Mouse (Mus musculus): ENCODE data around the gene Sh2d4b.

Sh2d4b gene

DNA sequence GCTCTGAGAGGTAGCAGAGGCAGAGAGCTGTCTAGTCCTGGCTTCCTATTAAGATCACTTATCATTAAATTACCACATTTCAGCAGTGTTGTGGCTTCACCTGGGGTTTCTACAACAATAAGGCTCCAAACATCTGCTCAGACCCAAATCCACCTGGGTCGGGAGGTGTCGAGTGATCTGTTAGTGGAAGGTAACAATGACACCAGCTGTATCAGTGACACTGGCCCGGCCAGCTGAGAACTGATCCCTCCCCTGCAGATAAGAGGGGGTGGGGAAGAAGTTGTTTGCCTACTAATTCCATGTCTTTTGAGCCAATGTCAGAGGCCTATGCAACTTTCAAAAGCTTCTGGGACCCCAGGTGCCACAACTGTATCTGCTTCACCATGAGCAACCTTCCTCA, at the start of gene Sh2d4b:
TSS of gene Sh2d4b (minus strand) at position 71 of the 400 bp plus-strand sequence.
- DNase-seq = no peak

DNA sequence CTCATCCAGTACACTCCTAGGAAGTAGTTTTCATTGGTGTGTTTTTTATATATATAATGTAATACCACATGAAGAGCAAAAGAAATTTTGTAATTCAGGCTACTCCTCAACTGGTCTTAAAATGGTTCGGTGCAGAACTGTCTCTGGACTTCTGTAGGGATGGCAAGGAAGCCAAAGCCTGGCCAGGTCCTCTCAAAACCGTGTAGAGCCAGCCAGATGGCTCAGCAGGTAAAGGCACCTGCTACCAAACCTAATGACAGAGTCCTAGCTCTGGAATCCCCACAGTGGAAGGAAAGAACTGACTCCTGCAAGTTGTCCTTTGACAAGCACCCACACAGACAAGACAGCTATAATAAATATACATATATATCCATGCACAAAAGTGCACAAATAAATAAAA, 49.4 kb upstream of the Sh2d4b start:
- no peak for DNase-seq

DNA sequence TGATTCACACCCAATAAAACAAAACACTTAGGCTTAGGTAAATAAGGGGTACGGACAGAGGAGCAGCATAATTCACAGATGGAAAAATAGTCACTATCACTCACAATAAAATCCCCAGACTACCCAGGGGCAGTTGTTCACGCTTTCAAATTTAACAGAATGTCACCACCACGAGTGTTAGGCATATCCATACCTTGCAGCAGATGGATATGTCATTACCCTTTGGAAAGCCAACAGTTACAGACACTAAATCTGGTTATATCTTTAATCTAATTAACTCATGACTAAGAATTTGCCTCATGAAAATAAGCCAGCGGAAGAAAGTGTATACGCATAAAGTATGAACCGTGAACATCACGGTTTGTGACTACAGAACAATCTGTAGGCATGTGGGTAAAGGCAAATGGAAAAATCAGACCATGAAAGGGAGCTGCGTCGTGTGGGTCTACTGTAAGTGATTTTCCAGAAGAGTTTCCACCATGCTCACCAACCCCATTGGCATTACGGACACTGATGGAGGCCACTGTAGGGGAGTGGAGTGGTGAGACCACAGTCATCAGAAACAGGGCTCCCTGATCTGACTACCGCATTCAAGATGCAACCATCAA, 45.4 kb upstream of the Sh2d4b start:
- no peak for DNase-seq

DNA sequence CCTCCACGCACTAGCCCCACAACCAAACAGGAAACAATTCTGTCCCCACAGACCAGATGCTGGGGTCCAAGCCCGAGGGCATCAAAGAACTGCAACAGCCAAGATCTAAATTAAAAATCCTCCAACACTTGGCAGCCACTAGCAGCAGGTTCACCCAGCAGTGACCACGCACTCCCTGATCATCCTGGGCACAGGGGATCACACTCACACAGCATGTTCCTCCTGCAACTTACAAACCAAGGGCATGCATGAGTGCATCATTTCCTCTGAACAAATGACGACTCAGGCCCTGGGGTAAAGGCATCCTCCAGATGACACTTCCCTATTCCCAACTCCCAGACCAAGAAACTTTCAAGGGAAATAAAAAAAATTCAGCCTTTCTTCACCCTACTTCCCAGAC, 44.0 kb upstream of the Sh2d4b start:
- DNase-seq = no peak

DNA sequence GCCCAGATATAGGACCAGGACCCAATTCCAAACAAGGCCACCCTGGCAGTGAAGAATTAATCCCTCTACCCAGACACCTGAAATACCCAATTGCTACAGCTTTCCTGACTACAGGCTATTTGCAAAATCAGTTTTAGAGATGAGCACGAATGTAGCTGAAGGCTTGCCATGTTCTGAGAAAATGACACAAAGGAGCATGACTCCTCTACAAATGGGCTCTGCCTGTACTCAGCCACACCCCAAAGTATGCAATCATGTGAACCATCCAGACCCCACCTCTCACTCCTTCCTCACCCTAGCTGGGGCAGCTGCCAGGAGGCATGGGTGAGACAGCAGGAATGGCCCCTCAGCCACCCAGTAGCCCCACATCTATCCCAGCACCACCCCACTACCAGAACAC, 42.4 kb upstream of the Sh2d4b start:
- no peak for DNase-seq

DNA sequence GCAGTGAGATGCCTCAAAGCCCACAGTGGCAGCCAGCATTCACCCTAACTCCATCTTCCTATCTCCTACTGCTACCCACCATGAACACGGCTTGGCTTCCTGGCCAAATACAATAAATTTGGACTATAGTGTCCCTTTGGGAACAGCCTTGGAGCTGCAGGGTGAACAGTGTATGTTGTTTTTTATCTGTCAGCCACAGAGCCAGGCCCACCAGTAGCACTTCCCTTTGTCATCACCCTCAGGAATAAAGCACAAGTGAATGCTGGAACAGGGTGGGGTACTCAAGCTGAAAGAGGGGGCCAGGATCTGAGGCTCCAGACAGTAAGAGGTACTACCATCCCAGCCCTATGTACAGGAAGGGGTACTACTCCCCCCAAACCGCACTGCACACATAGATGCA, 42.0 kb upstream of the Sh2d4b start:
- DNase-seq = no peak

DNA sequence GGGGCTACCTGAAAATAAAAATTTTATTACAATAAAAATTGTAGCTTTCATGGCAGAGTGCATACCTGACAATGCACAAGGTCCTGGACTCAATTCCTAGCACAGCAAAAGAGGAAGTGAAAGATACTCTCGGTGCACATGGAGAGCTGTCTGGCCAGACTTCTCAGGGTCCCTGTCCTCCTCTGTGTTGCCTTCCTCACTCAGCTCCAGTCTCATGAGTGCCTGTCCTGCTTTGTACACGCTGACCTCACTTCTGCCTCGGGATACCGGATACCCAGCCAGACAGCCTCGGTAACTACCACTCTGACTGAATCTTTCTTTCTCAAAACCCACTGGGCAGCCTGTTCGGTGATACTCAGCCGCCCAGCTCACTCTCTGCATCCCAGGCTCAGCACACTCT, 40.3 kb upstream of the Sh2d4b start:
- DNase-seq = no peak

DNA sequence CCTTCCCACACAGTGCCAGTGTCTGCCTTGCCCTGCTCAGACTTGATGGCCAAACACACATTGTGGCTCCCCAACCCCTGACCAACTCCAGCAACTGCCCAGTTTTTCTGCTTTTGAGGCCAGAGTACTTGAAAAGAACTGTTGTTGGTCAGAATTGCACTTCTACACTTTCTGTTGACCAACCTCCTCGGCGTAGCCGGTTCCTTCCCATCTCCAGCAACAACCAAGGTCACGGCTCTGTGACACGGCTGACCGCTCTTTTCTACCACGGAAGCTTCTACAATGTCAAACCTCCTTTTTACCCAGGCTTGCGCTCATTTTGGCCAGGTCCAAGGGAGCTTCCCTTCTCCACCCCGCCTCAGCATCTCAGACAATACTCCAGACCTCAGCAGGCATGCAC, 39.2 kb upstream of the Sh2d4b start:
- no peak for DNase-seq

DNA sequence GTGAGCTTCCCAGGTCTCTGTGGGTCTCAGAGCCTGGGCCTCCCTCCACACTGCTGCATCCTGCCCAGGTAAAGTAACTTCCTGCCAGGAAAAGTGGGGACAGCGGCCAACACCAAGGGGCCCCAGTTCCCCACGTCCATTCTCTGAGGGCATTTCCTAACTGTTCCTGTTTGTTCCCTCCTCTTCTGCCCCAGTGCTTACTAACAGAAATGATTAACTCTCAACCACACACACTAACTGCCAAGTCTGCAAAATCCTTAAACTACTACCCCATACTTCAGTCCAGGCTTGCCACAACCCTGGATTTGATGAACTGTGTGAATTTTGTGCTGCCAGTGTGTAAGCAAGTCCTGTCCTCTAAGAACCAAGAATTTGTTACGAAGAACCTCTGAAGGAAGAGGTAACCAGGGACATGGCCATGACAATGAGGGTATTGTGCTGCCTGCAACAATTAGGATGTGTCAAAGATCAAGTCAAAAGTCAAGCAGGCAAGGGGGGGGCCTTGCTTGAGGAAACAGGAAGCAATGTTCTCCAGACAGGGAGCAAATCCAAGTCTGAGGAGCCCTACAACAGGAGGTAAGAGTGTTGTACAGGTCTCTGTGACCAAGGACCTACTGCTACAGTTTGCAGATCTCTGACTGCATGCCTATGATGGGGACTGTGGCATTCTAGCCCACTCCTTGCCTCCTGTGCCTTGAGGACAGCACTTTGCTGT, 38.2 kb upstream of the Sh2d4b start:
- no peak for DNase-seq

DNA sequence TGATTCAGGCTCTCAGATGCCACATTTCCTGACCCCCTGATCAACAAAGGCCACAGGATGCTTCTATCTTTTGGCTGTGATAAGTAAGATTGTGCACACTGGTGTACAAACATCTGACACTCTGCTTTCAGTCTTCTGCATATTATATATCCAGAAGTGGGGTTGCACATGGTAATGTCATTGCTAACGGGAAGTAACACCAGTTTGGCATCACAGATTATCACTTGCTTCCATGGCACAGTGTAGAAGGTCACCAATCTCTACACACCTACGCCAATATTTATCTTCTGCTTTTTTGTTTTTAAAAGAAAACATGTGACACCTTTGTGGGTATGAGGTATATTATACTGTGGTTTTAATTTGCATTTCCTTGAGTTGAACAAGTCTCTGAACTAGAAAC, 36.9 kb upstream of the Sh2d4b start:
- DNase-seq = no peak

DNA sequence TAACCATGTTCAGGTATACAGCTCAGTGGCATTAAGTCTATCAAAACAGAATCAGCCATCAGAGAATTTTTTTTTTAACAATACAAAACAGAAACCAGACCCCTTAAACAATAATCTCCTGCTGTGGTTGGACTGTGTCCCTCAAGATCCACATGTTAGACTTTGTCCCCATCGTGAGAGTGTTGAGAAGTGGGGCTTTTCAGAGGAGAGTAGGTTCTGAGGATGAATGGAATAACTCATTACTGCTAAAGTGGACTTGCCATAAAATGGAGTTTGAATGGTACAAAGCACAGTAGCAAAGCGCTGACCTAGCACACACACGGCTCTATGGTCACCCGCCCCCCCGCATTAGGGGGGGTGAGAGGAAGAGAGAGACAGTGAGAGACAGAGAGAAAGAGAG, 35.8 kb upstream of the Sh2d4b start:
- DNase-seq = no peak

DNA sequence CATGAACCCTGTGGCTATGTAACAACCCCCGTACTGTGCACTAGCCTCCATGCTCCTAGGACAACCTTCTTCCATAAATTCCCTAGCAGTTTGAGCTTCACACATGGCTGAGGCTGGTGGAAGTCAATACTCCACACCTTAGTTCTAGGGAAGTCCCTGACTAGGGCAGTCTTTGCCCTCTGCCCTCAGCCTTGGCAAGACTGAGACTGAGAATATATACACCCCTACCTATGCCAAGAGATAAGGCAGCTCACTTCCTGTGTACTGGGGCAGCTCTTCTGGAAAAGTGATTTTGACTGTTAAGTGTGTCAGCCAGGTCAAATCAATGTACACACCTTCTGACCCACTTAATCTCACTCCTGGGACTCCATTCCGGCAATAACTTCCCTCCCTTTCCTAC, 34.0 kb upstream of the Sh2d4b start:
- no peak for DNase-seq

DNA sequence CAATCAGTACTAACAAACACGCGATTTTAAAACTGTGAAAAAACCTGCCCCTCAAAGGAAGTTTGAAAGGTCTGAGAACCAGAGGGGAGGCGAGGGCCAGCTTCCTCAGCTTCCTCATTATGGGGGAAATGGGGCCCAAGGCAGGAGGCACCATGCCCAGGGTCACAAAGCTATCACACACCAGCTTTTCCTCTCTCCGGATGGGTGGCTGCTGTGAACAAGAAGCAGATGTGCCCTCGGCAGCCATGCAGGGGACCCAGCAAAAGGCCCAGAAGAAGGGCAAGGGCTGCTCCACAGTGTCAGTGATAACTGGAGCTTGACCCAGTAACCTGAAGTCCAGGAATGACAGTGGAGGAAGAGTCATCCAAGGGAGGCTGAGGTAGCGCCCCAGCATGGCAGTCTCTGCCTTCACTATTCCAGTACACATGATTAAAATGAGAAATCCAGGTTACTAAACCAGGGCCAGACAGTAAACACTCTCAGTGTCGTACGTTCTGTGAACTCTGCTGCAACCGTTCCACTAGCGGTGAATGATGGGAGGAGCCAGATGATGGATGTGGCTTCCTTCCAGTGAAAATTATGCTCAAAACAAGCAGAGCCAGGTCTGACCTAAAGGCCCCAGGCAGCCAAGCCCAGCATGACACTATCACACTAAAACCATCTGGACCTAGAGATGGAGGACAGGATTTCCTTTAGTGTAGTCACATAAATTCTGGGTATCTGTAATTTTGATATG, 31.5 kb upstream of the Sh2d4b start:
- peak in 1 of 2 experiments; percentile 18 for DNase-seq

DNA sequence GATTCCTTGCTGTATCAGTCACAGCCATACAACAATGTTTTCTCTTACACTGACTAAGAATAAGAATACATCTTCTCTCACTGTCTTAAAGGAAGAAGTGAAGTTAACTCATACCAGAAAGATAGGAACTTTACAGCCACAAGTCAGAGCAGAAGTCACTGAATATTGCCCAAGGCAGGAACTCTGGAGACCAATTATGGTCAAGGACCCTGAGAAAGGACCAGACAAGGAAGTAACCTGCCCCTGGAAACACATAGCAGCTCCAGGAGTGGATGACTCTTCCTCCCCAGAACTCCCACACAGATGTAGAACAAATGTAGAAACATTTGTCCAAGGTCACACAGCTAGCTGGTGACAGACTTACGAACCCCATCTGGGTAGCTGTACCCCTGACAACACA, 28.2 kb upstream of the Sh2d4b start:
- DNase-seq = no peak

DNA sequence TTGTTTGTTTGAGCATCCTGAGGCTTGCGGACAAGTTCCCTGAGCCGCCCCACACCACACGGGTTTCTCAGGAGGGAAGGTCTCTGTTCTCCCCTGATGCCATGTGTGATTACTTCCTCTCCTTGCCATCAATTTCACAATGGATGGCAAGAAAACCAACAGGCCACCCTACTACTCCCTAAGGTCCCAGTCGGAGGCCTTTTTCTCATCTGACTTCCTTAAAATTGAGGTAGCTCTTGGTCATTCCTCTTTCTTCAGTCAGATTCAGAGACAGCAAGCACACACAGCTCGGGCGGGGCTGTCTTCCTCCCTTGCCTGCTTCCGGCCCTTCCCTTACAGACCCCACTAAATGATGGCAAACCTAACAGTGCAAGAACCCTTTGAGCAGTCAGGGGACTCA, 26.5 kb upstream of the Sh2d4b start:
- no peak for DNase-seq

DNA sequence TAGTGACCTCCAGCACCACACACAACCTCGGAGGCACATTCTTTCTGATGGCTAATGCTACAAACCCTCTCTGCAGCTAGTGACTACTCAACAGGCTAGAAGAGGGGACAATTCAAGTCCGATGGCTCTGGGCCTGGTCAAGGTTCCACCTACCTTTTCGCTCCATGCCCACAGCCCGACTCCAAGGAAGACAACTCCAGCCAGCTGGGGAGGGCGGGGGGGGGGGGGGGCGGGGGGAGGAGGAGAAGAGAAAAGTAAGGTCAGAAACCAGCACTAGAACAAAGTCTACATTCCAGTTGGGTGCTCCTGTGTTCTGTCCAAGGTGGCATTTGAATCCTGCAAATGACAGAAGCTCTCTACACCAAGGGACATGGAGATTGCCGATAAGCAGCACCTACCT, 25.4 kb upstream of the Sh2d4b start:
- DNase-seq = no peak

DNA sequence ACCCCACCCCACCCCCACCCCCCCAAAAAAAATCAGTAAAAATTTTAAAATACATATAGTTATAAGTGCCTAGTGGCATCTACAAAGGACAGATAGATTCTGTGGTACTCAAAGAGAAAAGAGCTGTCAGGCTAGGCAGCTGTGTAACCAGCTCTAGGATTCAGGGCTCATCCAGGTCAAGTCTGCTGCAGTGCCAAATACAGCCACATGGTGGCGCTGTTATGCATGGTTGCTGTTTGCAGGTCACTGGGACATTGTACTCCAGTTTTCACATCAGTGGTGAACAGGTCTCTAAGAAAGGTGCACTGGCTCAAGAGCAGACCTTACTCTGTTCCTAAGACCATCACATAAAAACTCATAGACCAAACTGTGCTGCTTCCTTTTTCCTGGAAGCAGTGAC, 24.6 kb upstream of the Sh2d4b start:
- DNase-seq = peak; percentile 82 to 89

DNA sequence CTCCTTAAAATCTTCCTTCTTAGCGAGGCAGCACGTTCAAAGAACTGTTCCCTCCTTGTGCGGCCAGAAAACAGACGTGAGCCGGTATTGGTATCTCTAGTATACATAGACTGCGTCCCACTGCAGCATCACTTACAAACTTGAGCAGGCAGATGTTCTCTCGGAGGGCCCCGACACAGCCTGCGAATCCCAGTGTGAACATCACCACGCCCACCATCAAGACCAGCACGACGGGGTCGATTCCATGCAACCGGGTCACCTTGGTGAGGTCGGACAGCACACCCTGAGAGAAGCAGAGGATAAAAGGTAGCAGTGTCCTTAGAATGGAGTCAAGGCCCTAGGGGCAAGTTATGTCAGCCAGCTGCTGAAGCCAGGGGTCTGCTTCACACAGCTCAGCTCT, 23.6 kb upstream of the Sh2d4b start:
- DNase-seq = no peak

DNA sequence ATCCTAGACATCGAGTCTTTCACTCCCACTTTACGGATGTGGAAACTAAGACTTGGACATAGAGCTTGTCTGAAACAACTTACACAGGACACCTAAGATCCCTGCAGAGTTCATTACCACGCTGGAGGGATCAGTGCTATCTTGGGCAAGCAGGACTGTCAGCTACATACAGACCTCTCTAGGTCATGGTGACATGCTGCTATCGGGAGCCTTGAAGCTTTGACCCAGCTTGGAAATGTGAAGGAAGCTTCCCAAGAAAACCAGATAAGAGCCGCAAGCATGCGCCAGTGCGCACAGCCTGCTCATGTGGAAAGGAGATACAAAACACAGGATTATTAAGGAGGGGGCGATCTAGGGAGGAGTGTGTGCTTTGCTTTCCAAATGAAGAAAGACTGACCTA, 22.8 kb upstream of the Sh2d4b start:
- no peak for DNase-seq

DNA sequence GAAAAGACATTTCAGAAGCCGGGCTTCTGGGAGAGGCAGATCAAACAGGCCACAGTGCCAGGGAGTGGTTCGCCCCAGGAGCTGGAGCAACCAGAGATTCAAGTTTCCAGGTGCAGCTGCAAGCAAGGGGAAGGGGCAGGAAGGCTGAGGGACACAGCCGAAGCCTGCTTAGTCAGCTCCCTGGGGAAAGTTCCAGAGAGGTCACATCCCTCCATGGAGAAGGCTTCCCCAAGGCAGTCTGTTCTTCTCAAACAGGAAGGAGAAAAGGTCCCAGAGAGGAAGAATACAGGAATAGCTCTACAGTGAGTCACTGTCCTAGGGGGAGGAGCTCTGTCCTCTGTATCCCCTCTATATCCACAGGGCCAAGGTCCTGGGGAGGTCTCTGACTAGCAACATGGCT, 21.6 kb upstream of the Sh2d4b start:
- no peak for DNase-seq

DNA sequence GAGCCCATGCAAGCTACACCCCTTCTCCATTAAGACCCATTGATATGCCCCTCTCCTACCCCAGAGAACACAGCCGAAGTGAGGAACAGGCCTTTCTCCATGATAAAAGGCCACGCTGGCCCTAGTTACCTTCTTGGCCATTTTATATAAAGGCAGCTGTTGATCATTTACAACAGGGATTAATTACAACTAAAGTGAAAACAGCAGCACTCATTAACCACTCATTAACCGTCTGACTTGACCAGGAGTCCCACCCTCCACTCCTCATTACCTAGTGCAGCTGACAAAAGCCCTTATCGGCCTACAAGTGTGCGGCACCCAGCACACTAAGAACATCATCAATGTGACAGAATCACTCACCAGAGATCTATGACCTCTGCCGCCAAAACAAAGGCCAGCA, 20.6 kb upstream of the Sh2d4b start:
- no peak for DNase-seq

DNA sequence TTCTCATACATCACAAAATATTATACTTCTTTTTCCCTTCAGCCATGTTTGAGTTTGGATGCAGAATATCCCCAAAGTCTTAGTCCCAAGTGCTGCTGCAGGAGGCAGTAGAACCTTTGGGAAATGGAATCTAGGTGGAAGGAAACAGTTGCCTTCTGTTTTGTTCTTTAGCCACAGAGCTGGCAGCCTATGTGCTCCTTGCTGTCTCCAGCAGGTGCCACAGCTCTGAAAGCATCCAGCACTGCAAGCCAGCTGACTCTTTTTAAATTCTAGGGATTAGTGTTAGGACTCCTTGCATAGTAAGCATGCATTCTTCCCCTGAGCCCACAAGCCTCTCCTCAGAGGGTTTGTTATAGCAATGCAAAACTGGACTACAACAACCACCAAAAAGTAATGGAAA, 18.5 kb upstream of the Sh2d4b start:
- no peak for DNase-seq

DNA sequence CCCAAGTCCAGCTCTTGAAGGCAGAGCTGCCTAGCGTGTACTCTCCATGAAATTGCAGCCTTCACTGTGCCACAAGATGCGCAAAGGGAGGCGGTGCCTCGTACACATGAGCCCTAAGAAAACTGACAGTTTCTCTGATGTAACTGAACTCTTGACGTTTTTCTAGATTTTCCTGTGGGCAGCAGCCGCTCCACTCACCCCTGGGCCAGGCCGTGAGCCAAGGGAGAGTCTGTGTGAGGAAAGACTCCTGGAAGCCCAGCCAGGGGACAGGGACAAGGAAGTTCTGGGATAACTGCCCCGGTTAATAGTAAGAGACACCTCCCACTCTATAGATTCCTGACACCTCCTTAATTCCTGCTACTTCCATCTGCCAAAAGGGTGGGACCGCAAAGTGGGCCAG, 15.7 kb upstream of the Sh2d4b start:
- DNase-seq = no peak

DNA sequence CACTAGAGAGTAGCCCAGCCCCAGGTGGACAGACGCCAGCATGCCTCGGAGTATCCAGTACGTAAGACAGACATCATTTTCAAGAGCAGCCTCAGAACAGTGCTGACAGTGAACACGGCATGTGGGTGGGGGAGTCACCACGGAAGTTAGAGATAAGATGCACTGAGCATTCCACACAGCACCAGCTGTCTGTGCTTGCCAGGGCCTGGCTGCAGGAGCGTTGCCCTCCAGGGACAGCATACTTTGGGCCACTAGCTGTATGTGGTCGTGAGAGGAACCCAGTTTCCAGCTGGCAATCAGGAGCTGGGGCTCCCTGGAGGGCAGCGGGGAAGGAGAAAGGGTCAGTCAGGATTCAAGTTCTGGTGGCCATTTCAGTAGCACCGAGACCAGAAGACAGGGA, 13.7 kb upstream of the Sh2d4b start:
- DNase-seq = no peak

DNA sequence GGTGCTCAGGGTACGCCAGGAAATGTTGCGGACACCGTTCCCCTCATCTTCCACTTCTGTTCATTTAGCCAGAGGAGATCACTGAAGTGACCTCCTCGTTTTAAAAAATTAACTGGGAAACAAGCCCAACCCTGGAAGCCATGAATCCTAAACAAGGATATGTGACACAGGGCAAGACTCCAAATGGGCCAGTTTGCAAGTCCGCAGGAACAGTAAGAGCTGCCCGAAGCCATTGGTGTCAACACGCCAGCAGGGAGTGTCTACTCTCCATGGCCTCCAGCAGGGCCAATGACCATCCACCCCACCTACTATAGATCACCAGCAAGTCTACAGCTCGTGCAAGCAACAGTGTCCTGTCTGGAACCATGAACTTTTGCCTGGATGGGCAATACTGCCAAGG, 12.7 kb upstream of the Sh2d4b start:
- DNase-seq = no peak

All from cerebellum, adult 18-20 months (tissue).